Mouse (Mus musculus) lung, postnatal 0 days (tissue): Measurements from ENCODE around the gene Mas1.

Experiments used
- CTCF ChIP-seq: IDR thresholded peaks from 2 replicates; pipeline ENCODE4 v1.5.1; 2016; ENCODE audit warnings: antibody characterized with exemption, mild to moderate bottlenecking
- EP300 ChIP-seq: IDR thresholded peaks from 2 replicates; pipeline ENCODE4 v1.6.1; 2016; ENCODE audit warnings: antibody characterized with exemption, mild to moderate bottlenecking, control low read depth

DNA sequence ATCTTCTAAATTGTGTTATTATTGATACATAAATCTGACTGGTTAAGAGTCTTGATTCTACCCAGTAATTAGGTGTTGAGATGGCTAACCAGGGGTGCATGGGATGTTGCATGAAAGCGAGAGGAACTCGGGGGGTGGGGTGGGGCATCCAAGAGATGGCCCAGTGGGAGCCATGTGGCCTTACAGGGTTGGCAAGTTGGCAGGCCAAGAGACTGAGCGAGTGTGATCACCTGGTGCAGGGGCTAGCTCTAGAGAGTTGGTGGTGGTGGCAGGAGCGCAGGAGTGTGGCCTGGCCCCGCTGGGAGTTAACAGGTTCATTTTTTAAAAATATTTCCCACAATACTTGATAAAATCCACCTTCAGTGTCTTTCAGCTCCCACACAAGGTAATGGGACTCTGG is 29.7 kb upstream of the Mas1 start:
- TF ChIP-seq CTCF (no peak), EP300 (no peak)
